Mouse (Mus musculus): Measurements from ENCODE around the gene Orc6.

The Orc6 gene

GRCm38 (mm10) chr8:85299434-85300077 is at the start of gene Orc6, which contains the start of gene Vps35:
TSS of gene Orc6 (plus strand) at chr8:85299632.
TSS of gene Vps35 (minus strand) at chr8:85299802.
- peak; percentile 87 for DNase-seq (ENCODE audit: low read depth, low spot score)

- no peak for DNase-seq (ENCODE audit: low read depth, low spot score)
These were observed 12.6 kb upstream of the Orc6 start for GRCm38 (mm10) chr8:85286846-85287245.

- no peak for DNase-seq (ENCODE audit: low read depth, low spot score)
These were observed 615 bp upstream of the Orc6 start for GRCm38 (mm10) chr8:85298600-85299433.

GRCm38 (mm10) chr8:85301941-85302340 is 2.5 kb downstream of the Orc6 start:
- DNase-seq (ENCODE audit: low read depth, low spot score): no peak

- no peak for DNase-seq (ENCODE audit: low read depth, low spot score)
These were observed 3.5 kb downstream of the Orc6 start for GRCm38 (mm10) chr8:85302931-85303330.

GRCm38 (mm10) chr8:85303531-85303930 is 4.1 kb downstream of the Orc6 start:
- DNase-seq (ENCODE audit: low read depth, low spot score): no peak

GRCm38 (mm10) chr8:85308564-85308963 is 9.1 kb downstream of the Orc6 start:
- no peak for DNase-seq (ENCODE audit: low read depth, low spot score)

- no peak for DNase-seq (ENCODE audit: low read depth, low spot score)
These were observed 12.3 kb downstream of the Orc6 start for GRCm38 (mm10) chr8:85311743-85312142.

GRCm38 (mm10) chr8:85313036-85313435 is 13.6 kb downstream of the Orc6 start:
- no peak for DNase-seq (ENCODE audit: low read depth, low spot score)

GRCm38 (mm10) chr8:85318534-85318933 is 19.1 kb downstream of the Orc6 start:
- no peak for DNase-seq (ENCODE audit: low read depth, low spot score)

- DNase-seq (ENCODE audit: low read depth, low spot score): no peak
These were observed 22.5 kb downstream of the Orc6 start for GRCm38 (mm10) chr8:85321981-85322380.

GRCm38 (mm10) chr8:85323084-85323483 is 23.7 kb downstream of the Orc6 start:
- no peak for DNase-seq (ENCODE audit: low read depth, low spot score)

GRCm38 (mm10) chr8:85327036-85327435 is 27.6 kb downstream of the Orc6 start:
- no peak for DNase-seq (ENCODE audit: low read depth, low spot score)

GRCm38 (mm10) chr8:85329506-85329905 is 30.1 kb downstream of the Orc6 start:
- no peak for DNase-seq (ENCODE audit: low read depth, low spot score)

- DNase-seq (ENCODE audit: low read depth, low spot score): no peak
These were observed 35.7 kb downstream of the Orc6 start for GRCm38 (mm10) chr8:85335105-85335504.

GRCm38 (mm10) chr8:85336211-85336933 is 36.9 kb downstream of the Orc6 start:
- no peak for DNase-seq (ENCODE audit: low read depth, low spot score)

- DNase-seq (ENCODE audit: low read depth, low spot score): no peak
These were observed 38.2 kb downstream of the Orc6 start for GRCm38 (mm10) chr8:85337681-85338080.

GRCm38 (mm10) chr8:85339871-85340573 is 40.6 kb downstream of the Orc6 start:
- DNase-seq (ENCODE audit: low read depth, low spot score): no peak

- no peak for DNase-seq (ENCODE audit: low read depth, low spot score)
These were observed 53.9 kb downstream of the Orc6 start for GRCm38 (mm10) chr8:85353287-85353686.

Data from retina, adult 2 months (tissue).